Mouse (Mus musculus) olfactory bulb, adult 2 months (tissue): ENCODE measurements around the gene Dlx1.

Experiments
- CTCF ChIP-seq: fragments of 200-500 bp; IDR thresholded peaks from 2 replicates; pipeline ENCODE4 v1.5.1; 2012; ENCODE audit warnings: low read depth, mild to moderate bottlenecking, low read length, moderate library complexity; ENCODE audit not compliant: insufficient read depth
- POLR2A ChIP-seq: fragments of 200-500 bp; IDR thresholded peaks from 2 replicates; pipeline ENCODE4 v1.6.1; 2012; ENCODE audit warnings: mild to moderate bottlenecking, low read depth, low read length, moderate library complexity; ENCODE audit not compliant: insufficient read depth

GRCm38 (mm10) chr2:71550330-71550729 is 22.4 kb downstream of the Dlx1 start:
- TF ChIP-seq POLR2A: no peak
- TF ChIP-seq CTCF: no peak
